Mouse (Mus musculus) right cerebral cortex, adult 2 months (tissue): ENCODE measurements around the gene Cd44.
A peak's percentile ranks its signal among the peaks of the same experiment; 100 is the strongest.

Experiments
- DNase-seq, 2 experiments: peaks; one replicate each; pipeline ENCODE4 v3.0.0; 2021 to 2022; ENCODE audit warnings: low spot score in 2 of 2

Gene Cd44

DNA sequence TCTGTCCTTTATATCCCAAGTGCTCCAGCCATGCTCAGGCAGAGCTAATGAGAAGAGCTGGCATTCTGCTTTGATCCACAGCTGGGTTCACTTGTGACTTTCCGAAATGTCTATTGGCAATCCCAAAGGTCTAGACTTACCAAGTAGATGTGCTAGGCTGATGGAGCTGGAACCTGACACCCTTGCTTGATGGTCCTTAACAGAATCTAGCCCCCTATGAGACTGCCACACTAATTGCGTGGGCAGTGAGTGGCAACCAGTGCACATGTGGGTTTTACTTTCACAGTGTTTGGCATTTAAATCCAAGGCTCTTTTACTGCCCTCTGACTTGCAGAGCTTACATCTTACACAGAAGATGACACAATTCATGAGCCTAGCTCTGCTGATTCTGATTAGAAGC lies 29.0 kb downstream of the Cd44 start:
- no peak for DNase-seq

DNA sequence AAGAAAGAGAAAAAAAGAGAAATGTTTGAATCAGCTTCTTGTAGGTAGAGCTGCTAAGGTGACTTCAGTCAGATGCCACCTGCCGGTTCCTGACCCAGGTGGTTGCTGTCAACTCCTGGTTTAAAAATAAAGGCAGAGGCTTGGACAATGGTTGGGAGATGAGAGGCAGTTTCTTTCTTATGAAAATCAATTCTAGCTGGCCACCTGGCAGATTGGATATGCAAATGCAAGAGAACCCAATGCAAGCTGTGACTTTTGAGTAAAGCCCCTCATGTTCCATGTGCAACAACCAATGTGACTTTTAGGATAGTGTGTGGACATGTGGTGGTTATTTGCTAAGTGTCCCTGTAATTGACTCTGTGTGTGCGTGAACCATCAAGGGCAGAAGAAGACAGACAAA lies 33.0 kb downstream of the Cd44 start:
- no peak for DNase-seq

GRCm38 (mm10) chr2:102867396-102868088 lies 33.9 kb downstream of the Cd44 start:
- no peak for DNase-seq

GRCm38 (mm10) chr2:102866594-102866993 lies 34.9 kb downstream of the Cd44 start:
- DNase-seq = no peak

GRCm38 (mm10) chr2:102865354-102865752 lies 36.1 kb downstream of the Cd44 start:
- no peak for DNase-seq

GRCm38 (mm10) chr2:102864695-102865353 lies 36.6 kb downstream of the Cd44 start:
- DNase-seq = no peak

DNA sequence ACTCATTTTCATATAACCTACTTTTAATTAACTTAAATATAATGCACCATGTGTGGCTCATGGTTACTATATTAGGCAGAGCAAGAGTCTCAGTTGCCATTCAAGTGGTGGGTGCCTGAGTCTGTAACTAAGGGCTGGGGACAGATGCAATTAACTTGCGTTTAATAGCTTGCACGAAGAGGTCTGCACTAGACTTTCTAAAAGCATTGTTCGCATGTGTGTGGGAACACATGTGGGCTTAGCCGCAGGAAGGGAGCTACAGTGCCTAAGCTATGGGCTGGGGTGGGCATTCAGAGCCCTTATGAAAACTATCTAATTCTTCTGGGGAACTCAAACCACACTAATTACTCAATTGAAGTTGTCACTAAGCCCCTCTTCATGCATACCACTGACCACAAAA lies 37.4 kb downstream of the Cd44 start:
- no peak for DNase-seq

GRCm38 (mm10) chr2:102863583-102863982 lies 37.9 kb downstream of the Cd44 start:
- DNase-seq = no peak

DNA sequence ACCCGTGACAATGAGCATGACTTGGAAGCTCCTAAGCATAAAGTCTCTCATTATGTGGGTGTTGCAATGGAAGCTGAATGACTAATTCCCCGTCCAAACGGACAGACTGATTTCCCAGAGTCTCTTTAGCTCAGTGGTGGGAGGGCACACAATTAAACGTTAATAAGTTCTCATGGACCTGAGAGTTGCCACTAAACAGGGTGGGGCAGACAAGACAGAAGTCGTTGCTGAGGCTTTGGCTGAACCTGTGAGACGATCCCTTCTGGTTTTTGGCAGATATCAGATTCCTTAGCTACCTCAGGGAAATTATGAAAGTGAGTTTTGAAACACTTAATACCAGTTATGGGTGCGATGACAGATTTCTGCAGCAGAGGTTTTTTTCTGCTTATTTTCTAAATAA lies 38.8 kb downstream of the Cd44 start:
- DNase-seq = no peak

DNA sequence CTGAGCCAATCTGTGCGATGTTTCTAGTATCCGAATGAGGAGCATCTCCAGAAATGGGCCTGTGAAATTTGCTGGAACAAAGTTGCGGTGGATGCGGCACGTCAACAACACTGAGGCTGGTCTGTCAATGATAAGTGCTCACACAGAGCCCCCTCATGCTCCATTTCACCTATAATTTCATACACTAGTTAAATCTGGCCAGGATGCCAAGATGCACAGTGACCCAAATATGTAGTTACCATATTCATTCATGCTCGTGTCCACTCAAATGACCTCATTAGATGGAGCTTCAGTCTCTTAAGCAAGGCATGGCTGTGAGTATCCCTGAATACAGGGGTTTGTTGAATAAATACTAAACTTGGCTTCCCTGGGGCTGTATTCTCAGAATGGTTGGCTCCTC lies 43.2 kb downstream of the Cd44 start:
- DNase-seq = no peak

GRCm38 (mm10) chr2:102853297-102853696 lies 48.2 kb downstream of the Cd44 start:
- DNase-seq = no peak

DNA sequence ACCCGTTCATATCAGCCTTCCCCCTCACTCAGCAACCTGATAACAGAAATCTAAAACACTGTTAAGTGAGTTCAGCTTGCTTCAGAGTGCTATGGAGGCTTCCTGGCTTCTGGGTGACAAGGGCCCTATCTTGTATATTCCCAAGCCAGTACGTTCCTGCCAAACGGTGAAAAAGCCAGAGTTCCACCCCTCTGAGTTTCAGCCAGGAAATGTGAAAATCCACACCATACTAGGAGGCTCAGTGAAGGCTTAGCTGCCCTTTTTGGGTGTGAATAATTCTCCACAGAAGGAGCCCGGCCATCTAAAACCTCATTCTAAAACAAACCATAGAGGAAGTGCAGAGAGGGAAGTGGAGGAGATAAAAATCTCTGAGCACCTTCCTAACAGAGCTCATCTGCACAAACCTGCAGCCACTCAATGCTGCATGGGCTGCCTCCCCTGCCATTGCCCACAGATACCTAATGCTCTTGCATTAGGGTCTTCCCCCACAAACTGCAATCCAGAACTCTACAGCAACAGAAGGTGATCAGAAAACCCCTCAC lies 49.5 kb downstream of the Cd44 start:
- DNase-seq = no peak

- no peak for DNase-seq
These were observed 51.4 kb downstream of the Cd44 start for GRCm38 (mm10) chr2:102850026-102850425.

GRCm38 (mm10) chr2:102848811-102849433 lies 52.5 kb downstream of the Cd44 start:
- DNase-seq = no peak

DNA sequence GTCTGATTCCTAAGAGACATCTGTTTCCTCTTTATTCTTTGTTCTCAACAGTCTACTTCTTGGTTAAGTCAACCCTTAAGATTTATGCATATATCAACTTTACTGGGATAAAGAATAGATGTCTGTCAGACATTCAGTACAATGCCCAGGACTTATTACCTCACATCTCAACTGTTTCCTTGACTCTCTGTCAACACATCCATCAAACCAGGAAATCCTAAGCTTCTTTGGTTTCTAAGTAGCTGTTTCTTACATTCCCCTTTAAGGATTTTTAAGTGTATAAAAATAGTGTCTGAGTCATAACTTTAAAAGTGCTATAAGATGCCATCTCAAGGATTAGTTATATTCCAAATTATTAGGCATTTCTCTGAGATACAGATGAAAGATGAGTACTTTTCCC lies 60.2 kb downstream of the Cd44 start:
- DNase-seq = no peak

GRCm38 (mm10) chr2:102838179-102838578 lies 63.3 kb downstream of the Cd44 start:
- peak in 1 of 2 experiments; percentile 17 for DNase-seq

- DNase-seq = no peak
These were observed 69.9 kb downstream of the Cd44 start for GRCm38 (mm10) chr2:102831547-102831946.

- DNase-seq = peak; percentile 76 to 83
These were observed 72.3 kb downstream of the Cd44 start for GRCm38 (mm10) chr2:102829201-102829600.

DNA sequence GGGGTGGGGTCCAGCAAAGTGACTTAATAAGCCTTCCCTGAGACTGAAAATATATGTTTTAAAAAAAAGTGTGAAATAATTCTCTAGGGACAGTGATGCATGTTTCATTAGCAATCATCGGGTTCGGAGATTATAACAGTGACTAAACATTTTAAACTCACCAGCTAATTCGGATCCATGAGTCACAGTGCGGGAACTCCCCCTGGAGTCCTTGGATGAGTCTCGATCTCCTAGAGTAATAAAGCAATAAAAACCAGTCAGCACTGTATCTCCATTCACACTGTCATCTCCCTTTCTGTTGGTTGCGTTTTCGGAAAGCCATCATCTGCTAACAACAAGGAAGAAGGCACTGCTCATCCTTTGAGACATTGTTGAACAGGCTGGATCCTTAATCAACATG lies 73.1 kb downstream of the Cd44 start:
- DNase-seq = no peak

- DNase-seq = no peak
These were observed 73.6 kb downstream of the Cd44 start for GRCm38 (mm10) chr2:102827841-102828240.

GRCm38 (mm10) chr2:102825961-102826633 lies 75.4 kb downstream of the Cd44 start:
- no peak for DNase-seq

DNA sequence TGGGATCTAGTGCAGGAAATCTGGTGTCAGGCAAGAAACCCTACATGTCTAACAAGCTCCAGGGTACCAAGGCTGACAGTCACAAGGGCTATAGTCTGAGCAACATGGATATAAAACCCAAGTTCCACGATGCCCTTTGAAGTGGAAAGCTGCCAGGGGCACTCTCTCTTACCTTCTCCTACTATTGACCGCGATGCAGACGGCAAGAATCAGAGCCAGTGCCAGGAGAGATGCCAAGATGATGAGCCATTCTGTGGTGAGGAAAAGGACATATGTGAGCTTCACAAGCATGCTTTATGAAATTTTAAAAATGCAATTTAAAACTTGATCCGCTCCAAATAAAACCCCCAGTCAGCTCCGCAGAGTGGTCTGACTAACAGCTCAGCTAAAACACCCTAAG lies 79.4 kb downstream of the Cd44 start:
- peak in 1 of 2 experiments; percentile 11 for DNase-seq
